Mouse (Mus musculus): ENCODE measurements around the gene Musk.

DNA sequence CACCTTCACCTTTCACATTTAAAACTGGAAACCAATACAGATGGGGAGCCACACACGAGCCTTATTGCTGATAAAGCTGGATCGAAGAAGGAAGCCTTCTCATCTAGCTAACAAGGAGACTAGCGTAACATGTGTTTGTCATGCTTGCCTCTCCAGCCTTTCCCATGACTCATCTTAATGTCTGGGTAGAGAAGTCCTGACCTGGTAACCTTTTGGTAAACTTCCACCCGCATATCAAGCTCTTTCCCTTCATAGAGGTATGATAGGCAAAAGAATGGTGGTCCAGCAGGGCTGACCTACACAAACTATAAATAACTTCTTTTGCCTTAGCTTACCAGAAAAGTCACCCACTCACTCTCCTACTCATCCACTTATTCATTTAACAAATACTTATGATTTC lies 44.3 kb downstream of the Musk start:
- no peak for TF ChIP-seq CTCF (IDR thresholded peaks at IDR 0.05; ENCODE audit: borderline replicate concordance, insufficient read depth, low read length)
- TF ChIP-seq POLR2A (IDR thresholded peaks at IDR 0.05; ENCODE audit: low read depth, low read length): no peak
